Mouse (Mus musculus): ENCODE measurements at regions not wholly inside any gene's neighbourhood (a gene's known extent, or its start where the extent isn't known, plus 50 kb on each side); places are given as distances from the start of the nearest gene placed in this dataset.

DNA sequence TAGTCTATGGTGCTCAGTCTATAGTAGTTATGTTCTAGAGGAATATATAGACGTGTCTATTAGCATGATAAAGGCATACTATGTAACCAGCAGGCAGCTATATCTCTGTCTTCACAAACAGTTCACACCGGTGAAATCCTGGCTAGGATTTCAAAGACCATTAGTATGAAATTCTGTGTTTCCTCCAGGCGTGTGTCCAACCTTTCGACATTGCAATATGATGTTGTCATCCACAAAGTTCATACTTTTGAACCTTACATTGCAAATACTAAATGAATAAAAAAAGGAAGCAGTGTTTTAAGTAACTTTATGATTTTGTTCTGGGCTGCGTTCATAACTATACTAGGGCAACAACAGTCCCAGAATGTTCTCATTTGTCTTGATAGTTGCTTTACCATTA lies 95.2 kb upstream of the Cpeb2 start:
- DNase-seq (ENCODE audit: low spot score in 2 of 2) = no peak

DNA sequence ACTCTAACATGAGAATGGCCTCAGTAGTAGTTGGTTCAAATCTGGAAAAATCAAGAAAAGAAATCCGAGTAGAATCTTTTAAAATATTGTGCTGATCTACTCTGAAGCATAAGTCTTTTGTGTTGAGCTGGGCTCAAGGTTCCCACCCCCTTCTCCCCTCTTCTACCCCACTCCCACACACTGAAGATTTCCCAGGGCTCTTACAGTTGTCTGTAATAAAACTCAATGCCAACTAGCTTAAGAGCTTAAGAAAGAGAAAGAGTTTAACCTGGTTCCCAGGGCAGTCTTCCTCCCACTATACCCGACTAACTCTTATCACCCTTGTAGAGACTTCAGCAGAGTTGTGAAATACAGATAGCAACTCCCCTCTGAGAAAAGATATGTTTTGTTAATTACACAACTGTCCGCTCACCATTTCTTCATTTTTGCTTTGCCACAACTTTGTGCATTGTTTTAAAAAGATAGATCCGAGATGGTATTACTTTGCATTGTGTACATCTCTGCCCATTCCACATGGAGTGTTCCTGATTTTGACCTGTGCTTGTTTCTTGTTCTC lies 94.0 kb upstream of the Cpeb2 start:
- DNase-seq (ENCODE audit: low spot score in 2 of 2) = no peak

- DNase-seq (ENCODE audit: low spot score in 2 of 2) = no peak
Observed at GRCm38 (mm10) chr5:43139813-43140212, 93.2 kb upstream of the Cpeb2 start.

DNA sequence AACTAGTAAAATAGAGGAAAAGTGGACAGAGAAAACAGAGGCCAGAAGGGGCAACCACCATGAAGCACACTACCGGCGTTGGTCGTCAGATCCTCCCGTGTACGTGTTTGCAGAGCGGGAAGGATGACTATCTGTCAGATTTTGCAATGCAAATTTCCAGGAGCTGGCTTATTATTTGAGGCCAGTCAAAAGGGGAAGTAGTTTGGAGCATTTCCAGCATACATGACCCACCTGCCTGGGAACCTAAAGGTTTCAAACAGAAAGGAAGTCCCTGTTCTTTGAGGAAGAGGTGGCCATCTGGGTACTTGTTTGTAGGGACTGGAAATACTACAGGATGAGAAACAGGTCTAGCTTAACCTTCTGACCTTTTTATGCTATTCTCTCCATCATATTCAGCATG lies 87.0 kb upstream of the Cpeb2 start:
- DNase-seq (ENCODE audit: low spot score in 2 of 2) = no peak

- DNase-seq (ENCODE audit: low spot score in 2 of 2) = no peak
Observed at GRCm38 (mm10) chr5:43146928-43147327, 86.0 kb upstream of the Cpeb2 start.

- peak in 1 of 2 experiments; percentile 20 for DNase-seq (ENCODE audit: low spot score in 2 of 2)
Observed at GRCm38 (mm10) chr5:43148486-43148885, 84.5 kb upstream of the Cpeb2 start.

DNA sequence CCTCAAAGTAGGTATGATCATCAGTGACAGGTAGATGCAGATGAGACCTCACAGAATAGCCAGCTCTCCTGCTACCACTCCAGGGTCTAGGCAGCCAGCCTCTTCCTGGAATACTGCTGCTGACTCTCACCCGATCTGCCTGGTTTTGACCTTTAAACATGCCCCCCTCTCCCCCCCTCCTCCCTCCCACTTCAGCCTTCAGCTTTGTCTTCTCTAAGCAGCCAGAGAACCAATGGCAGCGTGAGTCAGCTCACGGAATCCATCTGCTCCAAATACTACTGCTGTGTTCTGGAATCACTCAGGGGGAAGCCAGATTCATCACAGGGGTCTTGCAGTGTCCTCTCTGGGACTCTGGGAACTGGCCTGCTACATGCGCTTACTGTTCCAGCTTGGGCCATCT lies 83.4 kb upstream of the Cpeb2 start:
- no peak for DNase-seq (ENCODE audit: low spot score in 2 of 2)

DNA sequence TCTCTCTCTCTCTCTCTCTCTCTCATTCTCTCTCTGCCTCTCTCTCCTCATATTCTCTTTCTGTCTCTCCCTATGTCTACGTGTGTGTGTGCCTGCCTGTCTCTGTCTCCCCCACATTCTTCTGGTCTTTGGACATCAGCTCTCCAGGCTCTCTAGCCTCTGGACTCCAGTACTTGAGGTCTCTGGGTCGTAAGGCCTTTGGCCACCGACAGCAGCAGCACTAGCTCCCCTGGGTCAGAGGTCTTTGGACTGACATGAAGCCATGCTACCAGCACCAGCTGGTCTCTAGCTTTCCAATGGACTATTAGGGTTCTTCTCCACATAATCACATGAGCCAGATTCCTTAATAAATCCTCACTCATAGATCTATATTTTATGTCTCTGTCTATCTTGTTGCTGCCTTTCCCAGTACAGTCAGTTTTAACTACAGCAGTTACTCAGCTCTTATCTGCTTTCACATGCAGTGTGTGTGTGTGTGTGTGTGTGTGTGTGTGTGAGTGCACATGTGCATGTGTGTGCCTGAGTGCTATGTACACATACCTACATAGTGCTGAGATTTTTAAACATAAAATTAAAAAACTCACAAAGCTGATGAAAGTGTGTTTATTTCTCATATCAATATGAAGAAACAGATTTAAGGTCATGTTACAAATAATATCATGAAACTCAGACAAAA lies 81.7 kb upstream of the Cpeb2 start:
- no peak for DNase-seq (ENCODE audit: low spot score in 2 of 2)

DNA sequence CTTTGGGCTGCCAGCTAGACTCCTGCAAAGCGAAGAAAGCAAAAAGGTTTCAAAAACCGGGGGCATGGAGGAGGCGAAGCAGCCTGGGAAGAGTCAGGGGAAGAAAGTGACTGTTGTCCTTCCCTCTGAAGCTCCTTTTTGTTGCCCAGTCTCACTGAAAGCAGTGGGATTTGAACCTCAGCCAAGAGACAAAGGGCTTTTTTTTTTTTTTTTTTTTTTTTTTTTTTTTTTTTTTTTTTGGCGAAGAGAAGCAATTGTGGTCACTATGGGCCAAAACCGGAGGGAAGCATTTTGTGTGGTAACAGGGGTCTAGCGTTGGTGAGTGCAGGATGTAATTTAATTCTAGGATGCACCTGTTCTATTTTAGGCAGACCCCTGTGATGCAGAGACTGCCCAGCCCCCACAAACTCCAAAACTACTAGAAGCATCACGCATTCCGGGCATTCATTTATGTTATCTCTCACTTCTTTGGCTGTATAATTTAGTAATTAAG lies 80.8 kb upstream of the Cpeb2 start:
- DNase-seq (ENCODE audit: low spot score in 2 of 2) = no peak

DNA sequence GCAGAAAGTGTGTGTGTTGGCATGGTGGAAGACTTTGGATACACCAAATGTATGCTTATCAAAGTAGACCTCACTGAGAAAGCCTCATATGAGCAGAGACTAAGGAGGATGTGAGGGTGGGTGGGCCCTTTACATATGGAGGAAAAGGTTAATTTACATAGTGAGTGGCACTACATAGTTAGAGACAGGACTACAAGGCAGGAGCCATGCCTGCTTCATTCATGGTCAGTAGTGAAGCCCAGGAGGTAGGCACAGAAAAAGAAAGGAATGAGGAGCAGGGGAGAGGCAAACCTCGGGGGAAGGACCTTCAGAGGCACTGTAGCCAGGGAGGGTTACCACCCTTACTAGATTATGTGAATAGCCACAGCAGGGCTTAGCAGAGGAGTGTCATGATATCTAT lies 80.1 kb upstream of the Cpeb2 start:
- no peak for DNase-seq (ENCODE audit: low spot score in 2 of 2)

DNA sequence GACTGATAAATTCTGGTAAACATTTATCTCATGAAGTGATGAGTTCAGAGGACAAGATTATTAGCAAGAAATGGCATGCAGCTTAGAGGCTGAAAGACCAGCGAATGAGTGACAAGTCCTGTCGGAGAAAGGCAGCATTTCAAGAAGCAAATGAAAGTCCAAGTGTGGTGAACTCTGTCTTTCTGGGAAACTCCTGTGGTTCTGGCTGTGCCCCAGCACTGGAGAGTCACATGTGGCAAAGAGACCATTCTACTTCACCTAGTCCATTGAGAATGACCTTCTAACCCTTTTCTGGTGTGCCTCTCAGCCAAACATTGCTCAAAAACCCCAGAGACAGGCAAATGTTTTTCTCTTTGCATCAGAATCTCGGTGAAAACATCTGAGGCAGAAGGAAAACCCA lies 76.2 kb upstream of the Cpeb2 start:
- peak in 1 of 2 experiments; percentile 17 for DNase-seq (ENCODE audit: low spot score in 2 of 2)

GRCm38 (mm10) chr5:43160140-43160539 lies 72.8 kb upstream of the Cpeb2 start:
- DNase-seq (ENCODE audit: low spot score in 2 of 2) = no peak

DNA sequence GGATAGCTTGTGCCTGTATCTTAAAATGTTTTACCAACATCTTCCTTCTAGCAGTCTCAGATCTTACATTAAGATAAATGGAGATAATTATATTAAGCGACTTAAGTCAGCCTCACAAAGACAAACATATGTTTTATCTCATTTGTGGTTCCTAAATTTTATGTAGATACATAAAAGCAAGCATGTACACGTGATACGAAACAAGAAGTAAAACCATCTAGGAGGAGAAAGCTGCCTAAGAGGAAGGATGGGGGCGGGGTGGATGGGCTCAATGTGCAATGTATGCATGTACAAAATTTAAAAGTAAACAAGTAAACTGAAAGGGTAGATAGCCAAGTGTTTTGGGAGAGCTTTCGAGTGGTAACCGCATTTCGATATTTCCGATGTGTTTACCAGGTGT lies 51.5 kb upstream of the Cpeb2 start:
- DNase-seq (ENCODE audit: low spot score in 2 of 2) = no peak
